Mouse (Mus musculus) 3134 (cell line): ENCODE measurements at regions not wholly inside any gene's neighbourhood (a gene's known extent, or its start where the extent isn't known, plus 50 kb on each side); places are given as distances from the start of the nearest gene placed in this dataset.

ENCODE experiments used
- DNase-seq: peaks from one replicate; pipeline ENCODE4 v3.0.0-alpha.2; 2011; ENCODE audit warnings: low spot score; ENCODE audit not compliant: insufficient read length; ENCODE audit errors: extremely low read depth

DNA sequence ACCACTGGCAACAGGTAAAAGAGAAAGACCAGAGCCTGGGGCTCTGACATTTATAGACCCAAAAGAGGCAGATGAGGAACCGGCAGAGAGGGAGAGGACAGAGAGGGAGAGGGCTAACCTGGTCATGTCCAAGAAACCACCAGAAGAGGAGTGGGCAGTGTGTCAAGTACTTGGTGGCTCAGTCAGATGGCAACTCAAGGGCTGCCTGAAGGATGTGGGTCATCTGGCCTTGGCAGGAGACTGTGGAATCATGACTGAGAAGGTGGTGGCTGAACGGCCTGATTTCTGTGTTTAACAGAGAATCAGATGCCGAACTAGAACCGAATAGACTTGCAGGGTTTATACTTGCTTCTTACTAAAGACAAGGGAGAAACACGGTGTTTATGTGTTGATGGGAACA, 87.9 kb downstream of the Zfp706 start:
- DNase-seq, result no peak

DNA sequence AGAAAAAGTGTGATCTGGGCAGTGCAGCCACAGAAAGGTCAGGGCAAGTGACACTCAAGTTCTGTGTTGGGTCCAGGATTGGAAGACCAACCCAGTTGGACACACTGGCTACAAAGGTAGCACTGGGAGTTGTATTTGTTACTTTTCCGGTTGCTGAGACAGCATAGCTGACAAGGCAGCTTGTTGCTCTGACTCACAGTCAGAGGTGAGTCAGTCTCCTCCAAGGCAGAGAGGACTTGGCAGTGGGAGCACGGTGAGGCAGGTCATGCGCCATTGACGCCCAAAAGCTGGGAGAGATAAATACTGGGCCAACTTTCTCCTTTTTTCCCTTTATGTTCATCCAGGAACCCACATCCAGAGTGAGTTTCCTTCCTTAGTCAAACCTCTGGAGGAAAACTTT, 88.4 kb downstream of the Zfp706 start:
- DNase-seq, result peak; percentile 54

DNA sequence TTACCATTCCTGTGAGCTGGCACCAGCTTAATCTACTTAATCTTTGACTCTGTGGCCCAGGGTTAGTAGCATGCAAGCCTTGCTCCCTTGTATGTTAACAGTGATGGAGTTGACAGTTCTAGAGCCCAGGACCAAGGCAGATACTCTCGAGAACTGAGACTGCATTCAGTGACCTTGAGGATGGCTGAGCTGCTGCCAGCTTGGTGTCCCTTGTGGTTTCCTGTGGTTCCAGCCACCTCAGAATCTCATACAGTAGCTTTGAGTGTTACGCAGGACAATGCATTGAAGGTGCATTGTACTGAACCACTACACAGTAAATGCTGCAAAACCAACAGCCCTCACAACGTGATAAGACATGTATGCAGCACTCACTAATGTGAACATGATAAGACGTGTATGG, 90.6 kb downstream of the Zfp706 start:
- DNase-seq, result no peak

DNA sequence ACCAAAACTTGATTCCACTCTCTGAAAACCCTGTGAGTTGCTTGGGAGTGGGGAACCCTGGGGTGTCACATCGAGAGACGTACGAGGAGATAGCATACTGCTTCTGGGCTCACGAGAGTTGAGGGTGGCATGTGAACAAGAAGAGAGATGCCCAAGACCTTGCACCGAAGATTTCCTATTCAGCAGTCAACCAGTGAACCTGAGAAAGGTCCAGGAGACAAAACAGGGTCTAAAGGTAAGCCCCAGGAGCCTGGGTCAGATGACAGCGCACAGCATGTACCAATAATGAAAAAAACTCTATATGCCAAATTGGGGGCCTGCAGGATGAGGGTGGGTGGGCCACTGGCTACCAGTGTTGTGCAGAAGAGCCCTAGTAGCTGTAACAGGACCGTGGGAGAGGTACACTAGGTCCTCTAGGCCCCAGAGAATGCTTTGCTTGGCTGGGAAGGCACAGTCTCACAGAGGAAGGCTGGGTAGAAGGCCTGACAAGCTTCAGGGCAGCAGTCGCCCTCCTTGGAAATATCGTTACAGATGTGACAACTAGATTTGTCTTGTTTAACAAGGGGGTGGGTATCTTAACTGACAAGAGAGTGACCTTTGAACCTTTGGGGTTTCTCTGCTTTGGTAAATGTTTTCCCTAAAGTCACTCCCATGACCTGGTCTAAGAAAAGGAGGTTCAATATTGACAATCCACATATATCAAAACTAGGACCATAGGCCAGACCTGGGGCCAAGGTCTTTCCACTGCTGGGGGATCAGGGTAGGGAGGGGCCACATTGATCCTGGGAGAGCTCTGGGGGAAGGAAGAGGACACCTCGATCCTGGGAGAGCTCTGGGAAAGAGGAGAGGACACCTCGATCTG, 93.1 kb downstream of the Zfp706 start:
- no peak for DNase-seq

DNA sequence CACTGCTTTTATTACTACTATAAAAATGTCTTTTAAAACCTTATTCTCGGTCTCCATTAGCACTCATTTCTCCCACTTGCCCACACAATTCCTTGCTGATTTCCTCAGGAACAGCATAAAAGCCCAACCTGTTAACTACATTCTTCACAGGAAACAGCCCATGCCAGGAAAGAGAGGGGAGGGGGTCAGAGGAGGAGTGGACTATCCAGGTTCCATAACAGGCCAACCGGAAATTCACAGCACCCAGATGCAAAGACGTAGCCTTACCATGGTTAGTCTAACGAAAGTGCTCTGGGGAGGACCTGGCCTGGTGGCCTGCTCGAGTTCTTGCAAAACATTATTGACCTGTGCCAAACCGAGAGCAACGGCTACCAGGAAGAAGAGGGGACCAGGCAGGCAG, 94.3 kb downstream of the Zfp706 start:
- no peak for DNase-seq

DNA sequence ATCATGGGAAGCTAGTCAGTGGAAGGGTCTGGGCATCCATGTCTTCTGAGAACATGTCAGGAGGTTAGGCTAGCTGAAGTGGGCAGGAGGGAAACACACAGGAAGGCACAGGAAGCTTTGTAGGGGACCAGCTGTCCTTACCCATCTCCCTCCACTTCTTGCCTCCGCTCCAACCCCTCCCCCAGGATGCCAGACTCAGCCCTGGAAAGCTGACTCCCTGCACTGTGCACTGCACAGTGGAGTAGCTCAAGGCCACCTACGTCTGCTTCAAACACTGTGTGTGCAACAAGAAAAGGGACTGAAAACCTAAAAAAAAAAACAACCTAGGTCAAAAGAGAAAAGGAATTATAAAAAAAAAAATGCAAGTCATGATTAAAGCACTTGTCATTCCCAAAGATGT, 97.3 kb downstream of the Zfp706 start:
- DNase-seq, result no peak

DNA sequence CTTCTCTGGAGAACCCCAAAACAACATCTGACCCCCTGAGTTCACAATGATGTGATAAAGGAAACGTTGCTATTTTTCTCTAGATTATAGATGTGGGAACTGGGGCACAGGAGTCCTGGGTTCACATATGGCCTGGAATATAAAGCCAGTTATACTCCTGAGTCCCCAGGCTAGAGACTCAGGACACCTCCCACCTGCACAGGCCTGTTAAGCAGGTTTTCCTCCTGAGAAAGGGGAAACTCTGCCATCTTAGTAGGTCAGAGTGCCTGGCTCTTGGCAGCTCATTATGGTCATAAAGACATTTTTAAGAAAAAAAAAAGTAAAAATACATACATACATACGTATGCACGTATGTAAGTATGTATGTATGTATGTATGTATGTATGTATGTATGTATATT, 98.1 kb downstream of the Zfp706 start:
- DNase-seq, result no peak

DNA sequence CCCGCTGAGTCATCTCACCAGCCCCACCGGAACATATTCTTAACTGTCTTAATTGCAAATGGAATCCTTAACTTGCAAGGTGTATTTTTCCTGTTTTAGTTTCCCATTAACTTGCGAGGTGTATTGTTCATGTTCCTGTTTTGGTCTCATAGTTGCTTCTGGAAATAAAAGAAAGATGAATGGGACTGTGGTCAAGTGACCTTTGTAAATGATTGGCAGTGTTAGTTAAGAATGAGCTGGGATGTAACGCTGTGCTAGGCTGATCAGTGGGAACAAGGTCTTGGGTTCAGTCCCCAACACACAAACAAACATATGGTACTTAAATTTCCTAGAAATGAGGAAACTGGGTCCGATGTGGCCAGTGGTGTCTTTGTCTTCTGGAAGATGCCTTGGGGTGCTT, 100.8 kb downstream of the Zfp706 start:
- no peak for DNase-seq

DNA sequence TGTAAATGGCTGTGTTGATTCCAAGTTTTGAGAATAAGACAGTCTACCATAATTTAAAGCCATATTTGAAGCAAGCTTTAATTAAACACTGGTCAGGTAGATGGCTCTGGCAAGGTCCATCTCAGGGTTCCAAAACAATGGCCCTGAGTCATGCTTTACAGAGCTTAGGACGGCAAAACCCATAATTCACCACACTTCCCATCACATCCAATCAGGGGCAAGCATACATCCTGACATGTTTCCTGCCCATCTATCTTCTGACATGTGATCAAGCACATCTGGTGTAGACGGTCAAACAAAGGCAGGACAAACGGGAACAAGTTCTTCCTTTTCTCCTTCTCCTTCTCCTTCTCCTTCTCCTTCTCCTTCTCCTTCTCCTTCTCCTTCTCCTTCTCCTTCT, 101.5 kb downstream of the Zfp706 start:
- no peak for DNase-seq

DNA sequence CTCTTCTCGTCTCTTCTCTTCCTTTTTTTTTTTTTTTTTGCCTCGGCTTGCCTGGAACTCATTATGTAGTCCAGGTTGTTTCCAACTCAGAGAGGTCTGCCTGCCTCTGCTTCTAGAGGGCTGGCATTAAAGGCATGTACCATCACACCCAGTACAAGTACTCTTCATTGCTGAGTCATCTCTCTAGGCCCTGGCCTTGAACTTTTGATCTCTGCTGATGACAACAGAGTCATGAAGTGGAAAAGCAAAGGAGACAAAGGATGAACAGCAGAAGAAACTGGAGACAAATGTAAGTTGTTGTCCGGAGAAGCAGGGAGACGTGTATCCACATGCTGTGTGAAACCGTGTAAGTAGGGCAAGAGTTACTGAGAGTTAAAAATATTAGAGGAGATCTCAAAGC, 103.7 kb downstream of the Zfp706 start:
- no peak for DNase-seq

DNA sequence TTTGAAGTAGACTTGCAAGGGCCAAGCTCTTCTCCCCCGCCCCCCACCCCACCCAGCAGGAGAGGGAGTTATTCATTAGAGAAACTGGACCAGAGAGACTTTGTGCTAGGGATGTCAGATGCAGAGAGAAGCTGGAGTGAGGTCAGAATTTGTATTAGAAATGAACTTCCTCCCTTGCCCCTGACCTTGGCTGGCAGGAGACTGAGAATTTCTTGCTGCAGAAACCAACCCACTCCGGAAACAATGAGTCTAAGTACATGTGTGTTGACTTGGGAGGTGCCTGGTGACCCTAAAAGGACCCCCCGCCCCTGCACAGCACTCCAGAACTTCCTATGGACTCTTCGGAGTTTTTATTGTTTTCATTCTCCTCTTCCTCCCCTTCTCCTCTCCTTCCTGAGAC, 104.3 kb downstream of the Zfp706 start:
- DNase-seq, result no peak

DNA sequence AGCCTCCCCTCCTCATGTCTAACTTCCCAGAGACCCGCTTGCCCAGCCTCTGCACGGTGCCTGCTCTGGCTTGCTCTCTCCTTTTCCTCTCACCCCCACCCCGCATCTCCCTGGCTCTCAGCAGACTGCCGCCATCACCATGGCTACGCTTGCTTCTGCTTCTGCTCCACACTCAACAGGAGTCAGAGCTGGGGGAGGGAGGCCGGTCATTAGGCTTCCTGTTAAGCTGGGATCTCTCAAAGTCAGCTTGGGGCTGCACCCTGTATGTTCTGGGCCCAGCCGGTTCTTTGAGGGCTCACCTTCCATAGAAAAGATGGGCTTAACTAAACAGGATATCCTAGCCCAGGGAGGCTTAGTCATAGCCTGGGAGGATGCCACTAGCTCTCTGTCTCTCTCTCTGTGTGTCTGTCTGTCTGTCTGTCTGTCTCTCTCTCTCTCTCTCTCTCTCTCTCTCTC, 105.7 kb downstream of the Zfp706 start:
- no peak for DNase-seq

DNA sequence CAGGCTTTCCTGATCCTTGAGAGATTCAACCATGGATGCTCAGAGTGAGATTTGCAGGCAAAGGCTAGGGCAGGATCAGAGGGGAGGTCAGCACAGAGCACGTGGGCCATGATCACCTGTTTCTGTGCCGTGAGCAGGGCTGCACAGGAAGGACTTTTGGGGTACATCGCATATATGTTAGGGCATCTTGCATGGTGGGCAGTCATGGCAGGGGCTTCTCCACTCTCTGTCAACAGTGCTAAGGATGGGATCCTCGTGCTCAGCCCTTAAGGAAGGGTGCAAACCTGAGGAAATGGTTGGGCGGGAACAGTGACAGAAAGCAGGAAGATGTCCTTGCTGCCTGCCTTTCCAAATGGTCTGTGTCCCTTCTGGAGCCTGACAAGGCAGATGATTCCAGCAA, 106.2 kb downstream of the Zfp706 start:
- DNase-seq, result no peak

DNA sequence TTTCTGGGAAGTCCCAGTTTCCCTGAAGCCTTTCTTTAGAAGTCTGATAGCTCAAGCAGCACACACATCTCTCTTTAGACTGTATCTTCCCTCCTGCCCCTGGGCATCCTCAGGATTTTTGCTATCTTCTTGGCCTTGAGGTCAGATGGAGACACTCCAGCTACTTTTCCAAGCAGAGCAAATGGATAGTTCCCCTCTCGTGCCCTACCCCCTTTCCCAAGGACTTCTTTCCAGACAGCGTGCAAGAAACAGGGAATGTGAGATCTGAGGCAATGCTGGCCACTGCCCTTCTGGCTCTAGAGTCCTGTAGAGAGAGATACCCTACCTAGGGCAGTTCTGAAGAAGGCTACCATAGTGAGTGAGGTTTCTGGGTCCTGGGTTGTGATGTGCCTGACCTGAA, 106.6 kb downstream of the Zfp706 start:
- no peak for DNase-seq

DNA sequence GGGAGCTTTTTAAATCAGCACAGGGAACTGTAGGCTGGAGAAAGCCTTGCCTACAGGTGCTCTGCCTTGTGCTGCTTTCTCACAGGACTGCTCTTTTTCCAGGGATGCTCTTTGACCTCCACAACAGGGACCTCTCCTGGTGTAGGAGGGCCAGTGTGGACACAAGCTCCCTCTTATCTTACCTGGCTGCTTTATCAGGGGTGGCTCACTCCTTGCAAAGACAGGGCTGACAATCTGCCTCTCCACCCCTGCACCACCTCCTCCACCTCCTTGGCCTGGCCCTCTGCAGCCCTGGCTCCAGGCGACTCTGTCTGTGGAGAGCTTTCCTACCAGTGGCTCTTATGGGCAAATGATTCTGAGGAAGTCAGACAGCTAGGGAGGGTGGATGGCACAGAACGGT, 107.7 kb downstream of the Zfp706 start:
- no peak for DNase-seq

DNA sequence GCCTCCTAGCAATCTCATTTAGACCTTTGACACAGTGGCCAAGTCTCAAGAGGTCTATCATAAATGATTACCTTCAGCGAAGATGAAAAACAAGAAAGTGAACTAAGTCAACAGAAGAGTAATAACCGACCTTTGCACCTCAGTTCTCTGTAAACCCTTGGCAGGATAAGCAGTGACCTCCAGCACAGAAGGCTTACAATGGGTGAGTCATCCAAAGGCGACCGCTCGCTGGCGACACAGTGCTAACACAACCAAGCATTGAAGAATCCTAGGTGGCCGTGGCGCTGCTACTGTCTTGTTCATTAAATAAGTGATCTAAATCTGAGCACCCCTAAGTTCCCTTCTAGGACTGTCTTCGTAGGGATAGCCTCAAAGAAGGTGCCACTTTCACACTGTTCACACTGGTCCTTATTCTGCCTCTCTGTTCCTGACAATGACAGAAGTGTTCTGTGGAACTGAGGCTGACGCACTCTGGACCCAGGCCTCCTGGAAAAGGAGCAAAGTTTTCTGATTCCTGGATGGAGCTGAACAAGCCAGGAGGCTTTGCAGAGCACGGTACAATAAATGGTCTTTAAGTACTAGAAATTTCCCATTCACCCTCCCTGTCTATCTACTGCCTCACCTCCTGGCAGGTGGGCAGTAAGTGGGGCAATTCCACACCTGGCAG, 108.6 kb downstream of the Zfp706 start:
- DNase-seq, result no peak

DNA sequence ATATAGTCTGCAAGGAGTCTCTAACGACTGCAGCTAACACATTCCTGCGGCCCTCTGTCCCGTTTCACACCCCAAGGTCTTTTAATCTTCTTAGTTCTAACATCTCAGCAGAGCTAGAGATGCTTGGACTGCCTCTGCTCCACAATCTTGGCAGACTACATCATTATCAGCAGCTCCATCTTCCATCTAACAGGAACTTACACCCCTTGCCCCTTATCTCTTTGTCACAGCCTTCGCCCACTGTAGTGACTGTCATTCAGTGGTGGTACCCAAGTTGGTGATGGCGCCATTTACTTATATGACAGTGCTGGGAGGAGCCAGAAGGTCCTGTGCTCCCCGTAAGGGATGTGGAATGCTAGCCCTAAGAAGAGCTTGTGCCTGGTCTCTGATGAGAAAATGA, 109.2 kb downstream of the Zfp706 start:
- no peak for DNase-seq

DNA sequence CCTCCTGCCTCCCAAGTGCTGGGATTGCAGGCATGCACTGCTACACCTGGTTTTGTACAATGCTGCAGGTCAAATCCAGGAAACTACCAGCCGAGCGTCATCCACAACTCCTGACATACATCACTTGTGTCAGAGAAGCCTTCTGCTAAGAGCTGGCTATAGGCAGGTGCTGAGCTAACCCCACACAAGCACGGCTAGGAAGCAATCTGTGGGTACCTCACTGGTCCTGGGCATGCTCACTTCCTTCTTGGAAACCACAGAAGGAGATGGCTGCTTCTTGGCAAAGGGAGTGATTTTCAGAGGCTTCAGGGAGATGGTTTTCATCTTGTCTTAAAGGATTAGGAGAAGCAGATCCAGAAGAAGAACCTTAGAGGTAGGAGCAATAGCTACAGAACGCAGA, 111.3 kb downstream of the Zfp706 start:
- DNase-seq, result no peak

DNA sequence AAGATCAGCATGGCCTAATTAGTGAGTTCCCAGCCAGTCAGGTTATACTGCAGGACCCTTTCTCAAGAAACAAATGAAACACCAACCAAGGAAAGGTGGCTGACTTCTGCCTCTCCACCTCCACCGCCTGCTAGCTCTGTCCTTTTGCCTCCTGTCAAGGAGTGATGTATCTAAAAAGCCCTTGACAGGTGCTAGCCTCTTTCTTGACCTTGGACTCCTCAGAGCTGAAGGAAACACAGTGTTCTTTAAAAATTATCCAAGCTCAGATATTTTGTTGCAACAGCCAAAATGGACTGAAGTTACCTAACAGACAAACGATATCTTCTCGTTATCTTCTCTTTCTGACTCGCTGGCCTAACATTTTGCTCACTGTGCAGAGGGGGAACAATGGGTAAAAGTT, 112.5 kb downstream of the Zfp706 start:
- DNase-seq, result no peak

DNA sequence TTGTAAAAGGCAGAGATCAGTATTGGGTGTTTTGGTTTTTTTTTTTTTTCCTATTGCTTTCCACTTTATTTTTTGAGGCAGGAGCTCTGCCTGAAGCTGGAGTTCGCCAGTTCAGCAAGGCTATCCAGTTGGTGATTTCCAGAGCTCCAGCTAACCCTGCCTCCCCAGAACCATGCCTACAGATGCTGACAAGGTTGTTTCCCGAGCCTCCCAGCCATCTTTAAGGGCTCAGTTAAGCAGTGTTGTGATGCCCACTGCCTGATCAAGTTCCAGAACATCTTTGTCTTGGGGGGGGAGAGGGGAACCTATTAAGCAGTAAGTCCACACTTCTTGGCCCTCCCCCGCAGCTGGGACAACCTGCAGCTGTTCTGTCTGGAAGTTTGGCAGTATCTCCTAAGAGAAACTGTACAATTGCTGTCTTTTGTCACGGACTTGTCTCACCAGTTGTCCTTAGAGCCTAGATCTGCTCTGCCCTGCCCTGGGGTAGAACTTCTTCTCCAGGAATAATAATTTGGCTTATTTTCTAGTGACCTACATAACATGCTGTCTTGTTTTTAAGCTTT, 114.1 kb downstream of the Zfp706 start:
- no peak for DNase-seq

DNA sequence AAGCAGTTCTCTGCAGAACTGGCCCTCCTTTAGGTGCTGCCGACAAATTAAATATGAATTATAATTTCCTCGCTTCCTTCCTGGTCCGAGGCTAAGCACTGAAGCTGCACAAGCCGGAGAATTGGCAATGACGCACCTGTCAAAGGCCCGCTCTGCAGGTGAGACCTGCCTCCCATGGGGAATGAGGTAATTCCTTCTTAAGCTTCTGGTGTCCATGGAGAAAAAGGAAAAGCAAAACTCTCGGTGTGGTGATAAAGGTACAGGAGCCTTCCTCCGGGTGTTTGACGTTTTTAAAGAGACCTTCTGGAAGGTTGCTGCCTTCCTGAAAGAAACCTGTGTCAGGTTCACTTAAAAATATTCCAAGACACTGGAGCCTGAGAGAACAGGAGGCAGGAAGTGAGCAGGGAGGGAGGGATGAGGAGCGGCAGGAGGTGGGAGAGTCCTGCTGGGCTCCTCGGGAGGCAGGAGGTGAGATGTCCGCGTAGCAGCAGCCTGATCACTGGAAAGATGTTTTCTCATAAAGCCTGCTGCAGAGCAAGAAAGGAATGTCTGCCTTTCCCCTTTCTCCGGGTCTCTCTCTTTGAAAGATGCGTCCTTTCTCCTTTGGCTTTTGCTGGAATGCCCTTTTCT, 114.9 kb downstream of the Zfp706 start:
- DNase-seq, result no peak

DNA sequence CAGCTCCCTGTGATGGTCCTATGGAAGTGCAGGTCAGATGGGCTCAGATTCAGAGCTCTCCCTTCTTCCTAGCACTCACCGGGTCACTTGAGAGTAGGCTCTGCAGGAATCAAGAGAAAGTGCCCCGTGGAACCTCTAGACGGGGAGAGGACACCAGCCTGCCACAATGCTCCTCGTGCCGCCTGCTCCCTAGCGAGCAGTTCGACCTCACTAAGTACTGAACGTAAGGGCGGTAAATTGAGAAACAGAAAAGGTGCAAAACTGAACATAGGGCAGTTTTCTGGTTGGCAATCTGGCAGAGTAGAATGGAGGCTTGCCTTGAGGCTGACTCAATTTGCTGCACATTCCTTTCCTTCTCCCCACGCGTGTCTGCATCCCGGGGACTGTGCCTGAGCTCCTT, 115.7 kb downstream of the Zfp706 start:
- no peak for DNase-seq
